Mouse (Mus musculus): ENCODE data around the gene Disp2. TPM values are rescaled to one million over a fixed set of nuclear protein-coding genes. Genes with fewer than 3 reads are reported as not detected.

Gene Disp2
- polyA plus RNA-seq, 1 experiment: 0.06 TPM

GRCm38 (mm10) chr2:118760311-118761025, 19.1 kb upstream of the Disp2 start:
- peak overlapping the region; percentile 99 for H3K4me2 ChIP-seq (ENCODE audit: low read depth)
- H3ac ChIP-seq (ENCODE audit: control insufficient read depth, insufficient read length): peak overlapping the region; percentile 5
- H3K79me2 ChIP-seq (ENCODE audit: control insufficient read depth, insufficient read depth): no peaks in the 10 kb centered on the region
- TF ChIP-seq POLR2A (IDR thresholded peaks at IDR 0.05; ENCODE audit: insufficient read length, low read depth): no peak
- TF ChIP-seq TCF12 (IDR thresholded peaks at IDR 0.05; ENCODE audit: insufficient read depth, poor library complexity, severe bottlenecking): no peak
- peak in 1 of 3 experiments; percentile 15 for TF ChIP-seq MYOG (IDR thresholded peaks at IDR 0.05; ENCODE audit: control insufficient read depth in 1 of 3, insufficient read depth in 1 of 3, insufficient read length in 2 of 3, low read depth in 2 of 3)
- TF ChIP-seq TCF3 (IDR thresholded peaks at IDR 0.05; ENCODE audit: insufficient read length, low read depth): no peak
- no peak for TF ChIP-seq USF1 (IDR thresholded peaks at IDR 0.05; ENCODE audit: low read depth)
- TF ChIP-seq CEBPB (IDR thresholded peaks at IDR 0.05; ENCODE audit: insufficient read depth, poor library complexity, severe bottlenecking): no peak
- TF ChIP-seq MYOD1 (IDR thresholded peaks at IDR 0.05; ENCODE audit: control insufficient read depth in 1 of 3, insufficient read length in 2 of 3, low read depth in 2 of 3): no peak
- peak overlapping the region; percentile 58 for H3K4me3 ChIP-seq
- no peaks in the 10 kb centered on the region for H3K27me3 ChIP-seq (ENCODE audit: control insufficient read depth, insufficient read depth, insufficient read length)
- H3K36me3 ChIP-seq (ENCODE audit: control insufficient read depth, insufficient read depth): peaks cover 16% of the 10 kb centered on the region

- Histone ChIP-seq H3K36me3 (ENCODE audit: control insufficient read depth, insufficient read depth) (peaks cover 13% of the 10 kb centered on the region), H3K4me2 (ENCODE audit: low read depth) (peak overlapping the region; percentile 99), H3K27me3 (ENCODE audit: control insufficient read depth, insufficient read depth, insufficient read length) (no peaks in the 10 kb centered on the region), H3K79me2 (ENCODE audit: control insufficient read depth, insufficient read depth) (no peaks in the 10 kb centered on the region), H3K4me3 (peak overlapping the region; percentile 58), H3ac (ENCODE audit: control insufficient read depth, insufficient read length) (peak overlapping the region; percentile 5)
- TF ChIP-seq TCF12 (IDR thresholded peaks at IDR 0.05; ENCODE audit: insufficient read depth, poor library complexity, severe bottlenecking): no peak
- no peak for TF ChIP-seq E2F4 (IDR thresholded peaks at IDR 0.05; ENCODE audit: insufficient read depth)
- TF ChIP-seq CEBPB (IDR thresholded peaks at IDR 0.05; ENCODE audit: insufficient read depth, poor library complexity, severe bottlenecking): peak; percentile 35; the same call in 1 of the 2 replicates
- TF ChIP-seq REST (IDR thresholded peaks at IDR 0.05; ENCODE audit: insufficient read depth, insufficient read length): no peak
- no peak for TF ChIP-seq SRF (IDR thresholded peaks at IDR 0.05; ENCODE audit: control insufficient read depth, insufficient read length, low read depth)
- no peak for TF ChIP-seq MAX (IDR thresholded peaks at IDR 0.05; ENCODE audit: low read depth)
- no peak for TF ChIP-seq USF1 (IDR thresholded peaks at IDR 0.05; ENCODE audit: low read depth)
- TF ChIP-seq MYOG (IDR thresholded peaks at IDR 0.05; ENCODE audit: control insufficient read depth in 1 of 3, insufficient read depth in 1 of 3, insufficient read length in 2 of 3, low read depth in 2 of 3): no peak
- TF ChIP-seq MYOD1 (IDR thresholded peaks at IDR 0.05; ENCODE audit: control insufficient read depth in 1 of 3, insufficient read length in 2 of 3, low read depth in 2 of 3): no peak
- TF ChIP-seq POLR2AphosphoS2 (IDR thresholded peaks at IDR 0.05; ENCODE audit: insufficient read length, low read depth): no peak
- TF ChIP-seq POLR2A (IDR thresholded peaks at IDR 0.05; ENCODE audit: insufficient read length, low read depth): peak; percentile 5
- no peak for TF ChIP-seq TCF3 (IDR thresholded peaks at IDR 0.05; ENCODE audit: insufficient read length, low read depth)
Measured at GRCm38 (mm10) chr2:118761358-118761757, 18.2 kb upstream of the Disp2 start.

GRCm38 (mm10) chr2:118761906-118762783, 17.4 kb upstream of the Disp2 start, which contains the start of gene Ccdc9b:
TSS of gene Ccdc9b (minus strand) at chr2:118762661.
- Histone ChIP-seq H3K4me2 (ENCODE audit: low read depth) (peak within 1 kb of the TSS; percentile 99), H3ac (ENCODE audit: control insufficient read depth, insufficient read length) (peak within 1 kb of the TSS; percentile 5), H3K79me2 (ENCODE audit: control insufficient read depth, insufficient read depth) (no peaks in the 10 kb centered on the region), H3K27me3 (ENCODE audit: control insufficient read depth, insufficient read depth, insufficient read length) (no peaks in the 10 kb centered on the region), H3K4me3 (peak within 1 kb of the TSS; percentile 58), H3K36me3 (ENCODE audit: control insufficient read depth, insufficient read depth) (peaks cover 8% of the 10 kb centered on the region)
- 0 out of 2 replicates have a peak, but pooled peaks have one; percentile 26 for TF ChIP-seq CEBPB (IDR thresholded peaks at IDR 0.05; ENCODE audit: insufficient read depth, poor library complexity, severe bottlenecking)
- no peak for TF ChIP-seq REST (IDR thresholded peaks at IDR 0.05; ENCODE audit: insufficient read depth, insufficient read length)
- TF ChIP-seq TCF12 (IDR thresholded peaks at IDR 0.05; ENCODE audit: insufficient read depth, poor library complexity, severe bottlenecking): peak; percentile 88
- peak; percentile 18 to 95 (median 92) for TF ChIP-seq MYOD1 (IDR thresholded peaks at IDR 0.05; ENCODE audit: control insufficient read depth in 1 of 3, insufficient read length in 2 of 3, low read depth in 2 of 3)
- TF ChIP-seq MYOG (IDR thresholded peaks at IDR 0.05; ENCODE audit: control insufficient read depth in 1 of 3, insufficient read depth in 1 of 3, insufficient read length in 2 of 3, low read depth in 2 of 3): peak; percentile 76 to 97 (median 97)
- peak; percentile 92 for TF ChIP-seq TCF3 (IDR thresholded peaks at IDR 0.05; ENCODE audit: insufficient read length, low read depth)
- peak; percentile 24 for TF ChIP-seq POLR2AphosphoS2 (IDR thresholded peaks at IDR 0.05; ENCODE audit: insufficient read length, low read depth)
- TF ChIP-seq USF1 (IDR thresholded peaks at IDR 0.05; ENCODE audit: low read depth): no peak
- TF ChIP-seq POLR2A (IDR thresholded peaks at IDR 0.05; ENCODE audit: insufficient read length, low read depth): peak; percentile 59
- no peak for TF ChIP-seq SRF (IDR thresholded peaks at IDR 0.05; ENCODE audit: control insufficient read depth, insufficient read length, low read depth)
- no peak for TF ChIP-seq E2F4 (IDR thresholded peaks at IDR 0.05; ENCODE audit: insufficient read depth)
- TF ChIP-seq MAX (IDR thresholded peaks at IDR 0.05; ENCODE audit: low read depth): no peak

- H3K4me2 ChIP-seq (ENCODE audit: low read depth): peak overlapping the region; percentile 99
- H3ac ChIP-seq (ENCODE audit: control insufficient read depth, insufficient read length): peak overlapping the region; percentile 5
- H3K36me3 ChIP-seq (ENCODE audit: control insufficient read depth, insufficient read depth): peaks cover 2% of the 10 kb centered on the region
- no peaks in the 10 kb centered on the region for H3K27me3 ChIP-seq (ENCODE audit: control insufficient read depth, insufficient read depth, insufficient read length)
- H3K79me2 ChIP-seq (ENCODE audit: control insufficient read depth, insufficient read depth): no peaks in the 10 kb centered on the region
- TF ChIP-seq MYOG (IDR thresholded peaks at IDR 0.05; ENCODE audit: control insufficient read depth in 1 of 3, insufficient read depth in 1 of 3, insufficient read length in 2 of 3, low read depth in 2 of 3): no peak
- TF ChIP-seq REST (IDR thresholded peaks at IDR 0.05; ENCODE audit: insufficient read depth, insufficient read length): no peak
- no peak for TF ChIP-seq MAX (IDR thresholded peaks at IDR 0.05; ENCODE audit: low read depth)
- peak overlapping the region; percentile 58 for H3K4me3 ChIP-seq
Measured at GRCm38 (mm10) chr2:118762784-118763148, 16.8 kb upstream of the Disp2 start.

Measured in myocyte (in vitro differentiated cells).